Mouse (Mus musculus): ENCODE results near the gene Zrsr2.

DNA sequence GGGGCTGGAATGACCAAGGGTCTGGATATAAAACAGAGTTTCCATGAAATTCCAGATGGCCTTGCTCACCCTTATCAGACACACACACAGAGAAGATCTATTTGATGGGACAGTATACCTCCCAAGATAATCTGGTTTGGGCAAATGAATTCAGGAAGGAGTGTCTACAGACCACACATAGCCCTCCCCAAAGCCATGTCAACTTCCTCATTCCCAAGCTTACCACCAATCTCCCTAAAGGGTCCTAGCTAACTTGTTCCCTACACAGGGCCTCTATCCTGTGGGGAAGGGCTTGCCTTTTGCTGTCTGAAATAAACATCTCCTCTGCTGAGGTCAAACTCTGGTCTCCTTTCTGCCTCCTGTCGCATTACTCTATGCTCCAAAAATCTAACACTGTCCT is 22.6 kb upstream of the Zrsr2 start:
- no peak for TF ChIP-seq CTCF (IDR thresholded peaks at IDR 0.05; ENCODE audit: extremely low read depth, insufficient read depth, insufficient read length, insufficient replicate concordance)
- no peak for TF ChIP-seq POLR2A (IDR thresholded peaks at IDR 0.05; ENCODE audit: low read depth, low read length)
